Mouse (Mus musculus): ENCODE results near the gene Txnrd2.

Txnrd2 gene

DNA sequence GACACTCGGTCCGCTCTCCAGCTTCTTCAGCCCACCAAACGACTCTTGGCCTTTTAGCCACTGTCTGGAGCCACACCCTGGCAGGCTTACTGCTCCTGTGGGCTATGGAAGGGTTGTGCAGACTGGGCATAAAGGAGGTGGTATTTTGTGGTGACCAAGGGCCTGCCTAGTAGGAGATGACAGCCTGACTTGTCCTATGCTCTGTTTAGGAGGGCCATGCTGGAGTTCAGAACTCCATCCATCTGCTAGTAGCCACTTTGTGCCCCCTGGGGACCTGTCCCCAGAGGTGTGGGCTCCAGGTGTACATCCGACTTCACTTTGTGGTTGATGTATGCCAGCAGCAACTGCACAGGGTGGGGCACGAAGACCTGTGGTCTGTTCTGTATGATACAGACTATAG is 32.6 kb upstream of the Txnrd2 start:
- DNase-seq (ENCODE audit: low spot score in 2 of 2): peak in 1 of 2 experiments; percentile 30

- no peak for DNase-seq (ENCODE audit: low spot score in 2 of 2)
Measured at GRCm38 (mm10) chr16:18394056-18394455, 32.1 kb upstream of the Txnrd2 start.

- peak in 1 of 2 experiments; percentile 32 for DNase-seq (ENCODE audit: low spot score in 2 of 2)
Measured at GRCm38 (mm10) chr16:18394777-18395619, 31.2 kb upstream of the Txnrd2 start.

DNA sequence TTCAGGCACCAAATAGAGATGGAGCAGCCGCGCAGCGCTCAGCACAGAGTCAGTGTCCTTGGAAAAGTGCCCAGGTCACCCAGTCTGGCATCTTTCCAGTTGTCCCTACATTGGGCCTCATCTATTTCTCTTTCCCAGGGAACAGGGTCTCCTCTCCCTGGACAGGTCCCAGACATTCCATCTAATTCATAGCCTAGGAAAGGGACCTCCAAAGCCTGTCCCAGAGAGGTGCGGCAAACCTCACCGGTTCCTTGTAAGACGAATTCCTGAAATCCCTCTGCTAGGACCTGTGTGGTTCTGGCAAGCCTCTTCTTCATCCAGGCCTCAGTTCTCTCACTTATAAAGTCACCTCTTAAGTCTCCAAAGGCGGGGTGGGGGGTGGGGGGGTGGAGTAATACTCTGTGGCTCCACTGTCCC is 30.6 kb upstream of the Txnrd2 start:
- peak in 1 of 2 experiments; percentile 52 for DNase-seq (ENCODE audit: low spot score in 2 of 2)

GRCm38 (mm10) chr16:18396201-18396600 is 30.0 kb upstream of the Txnrd2 start:
- DNase-seq (ENCODE audit: low spot score in 2 of 2): peak in 1 of 2 experiments; percentile 64

GRCm38 (mm10) chr16:18396791-18397621 is 29.2 kb upstream of the Txnrd2 start:
- no peak for DNase-seq (ENCODE audit: low spot score in 2 of 2)

DNA sequence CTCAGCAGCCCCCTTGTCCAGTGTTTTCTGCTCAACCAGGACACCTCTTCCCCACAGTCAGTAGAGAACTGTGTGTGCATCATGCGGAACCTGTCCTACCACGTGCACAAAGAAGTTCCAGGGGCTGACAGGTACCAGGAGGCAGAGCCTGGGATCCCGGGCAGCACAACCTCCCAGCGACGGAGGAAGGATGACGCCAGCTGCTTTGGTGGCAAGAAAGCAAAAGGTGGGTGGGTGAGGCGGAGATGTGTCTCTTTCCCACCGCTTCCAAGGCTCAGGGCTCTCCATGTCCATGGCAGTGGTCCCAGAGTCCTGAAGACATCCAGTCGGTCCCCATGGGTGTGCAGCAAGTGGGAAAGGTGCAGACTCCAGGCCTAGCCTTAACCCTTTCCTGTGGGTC is 26.2 kb upstream of the Txnrd2 start:
- no peak for DNase-seq (ENCODE audit: low spot score in 2 of 2)

- peak; percentile 75 to 77 for DNase-seq (ENCODE audit: low spot score in 2 of 2)
Measured at GRCm38 (mm10) chr16:18400472-18401216, 25.5 kb upstream of the Txnrd2 start.

- DNase-seq (ENCODE audit: low spot score in 2 of 2): no peak
Measured at GRCm38 (mm10) chr16:18403285-18403684, 22.9 kb upstream of the Txnrd2 start.

- no peak for DNase-seq (ENCODE audit: low spot score in 2 of 2)
Measured at GRCm38 (mm10) chr16:18405091-18405854, 20.9 kb upstream of the Txnrd2 start.

DNA sequence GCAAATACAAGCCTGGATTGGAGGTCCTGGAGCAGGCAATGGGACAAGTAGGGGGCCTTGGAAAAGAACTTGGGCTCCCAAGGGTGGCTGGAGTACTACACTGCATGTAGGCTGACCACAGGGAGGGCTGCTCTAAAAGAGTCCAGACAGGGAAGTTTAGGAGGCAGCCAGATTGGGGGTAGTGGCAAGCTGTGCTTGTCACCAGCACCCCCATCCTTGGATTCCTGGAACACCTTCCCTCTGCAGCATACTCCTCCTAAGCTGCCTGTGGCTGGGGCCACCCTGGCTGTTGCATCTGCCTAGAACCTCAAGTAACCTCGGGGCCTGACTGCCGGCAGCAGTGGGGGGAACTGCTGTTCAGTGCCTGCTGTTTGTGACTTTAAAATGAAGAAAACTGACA is 20.3 kb upstream of the Txnrd2 start:
- DNase-seq (ENCODE audit: low spot score in 2 of 2): no peak

DNA sequence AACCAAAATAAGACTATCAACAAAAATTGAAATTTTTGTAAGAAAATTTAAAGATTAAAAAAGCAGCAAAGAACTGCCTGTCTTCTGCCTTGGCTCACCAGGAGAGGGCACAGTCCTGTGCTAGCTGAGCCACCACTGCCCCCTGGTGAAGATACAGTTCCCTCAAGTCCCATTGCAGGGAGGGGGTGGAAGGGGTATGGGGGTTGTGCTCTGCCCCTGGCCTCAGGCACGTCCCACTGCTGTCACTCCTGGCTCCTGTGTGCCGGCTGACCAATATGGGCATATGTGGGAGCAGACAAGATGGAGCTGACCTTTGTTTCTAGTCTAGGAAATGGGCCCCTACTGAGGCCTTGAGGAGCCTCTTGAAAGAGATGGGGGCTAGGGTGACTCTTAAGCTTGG is 19.9 kb upstream of the Txnrd2 start:
- peak in 1 of 2 experiments; percentile 77 for DNase-seq (ENCODE audit: low spot score in 2 of 2)

DNA sequence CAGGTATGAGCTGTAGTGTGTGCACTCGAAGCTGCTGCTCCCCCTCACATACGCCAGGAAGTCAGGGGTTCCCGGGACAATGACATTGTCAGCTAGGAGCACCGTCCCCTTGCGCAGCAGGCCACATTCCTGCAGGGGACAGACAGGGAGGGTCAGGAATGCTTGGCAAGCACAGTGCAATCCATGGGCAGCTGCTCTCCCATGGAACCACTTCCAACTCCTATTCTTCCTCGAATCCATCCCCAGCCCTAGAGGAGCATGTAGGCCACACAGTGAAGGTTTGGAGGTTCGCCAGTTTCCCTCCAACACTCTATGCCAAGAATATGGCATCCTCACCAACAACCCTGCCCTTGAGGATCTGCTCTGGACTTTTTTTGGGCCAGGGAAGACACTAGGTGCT is 18.3 kb upstream of the Txnrd2 start:
- no peak for DNase-seq (ENCODE audit: low spot score in 2 of 2)

- DNase-seq (ENCODE audit: low spot score in 2 of 2): no peak
Measured at GRCm38 (mm10) chr16:18409776-18410175, 16.4 kb upstream of the Txnrd2 start.

DNA sequence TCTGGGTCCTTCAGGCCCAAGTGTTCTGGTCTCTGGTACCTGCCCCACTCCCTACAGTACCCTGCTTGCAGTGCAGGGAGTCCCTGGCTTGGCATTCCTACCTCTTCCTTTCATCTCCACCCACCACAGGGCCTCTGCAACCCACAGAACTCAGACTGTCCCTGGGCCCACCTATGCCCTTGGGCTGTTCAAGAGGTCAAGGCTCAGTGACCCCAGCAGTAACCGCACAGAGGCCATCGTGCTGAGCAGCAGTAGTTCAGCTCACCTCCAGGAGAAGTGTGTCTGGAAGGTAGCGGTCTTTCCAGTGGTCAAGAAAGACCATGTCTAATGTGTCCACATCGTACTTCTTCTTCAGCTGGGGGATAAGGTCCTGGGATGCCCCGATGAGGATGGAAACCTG is 15.8 kb upstream of the Txnrd2 start:
- DNase-seq (ENCODE audit: low spot score in 2 of 2): no peak

GRCm38 (mm10) chr16:18411026-18411649 is 15.0 kb upstream of the Txnrd2 start:
- no peak for DNase-seq (ENCODE audit: low spot score in 2 of 2)

DNA sequence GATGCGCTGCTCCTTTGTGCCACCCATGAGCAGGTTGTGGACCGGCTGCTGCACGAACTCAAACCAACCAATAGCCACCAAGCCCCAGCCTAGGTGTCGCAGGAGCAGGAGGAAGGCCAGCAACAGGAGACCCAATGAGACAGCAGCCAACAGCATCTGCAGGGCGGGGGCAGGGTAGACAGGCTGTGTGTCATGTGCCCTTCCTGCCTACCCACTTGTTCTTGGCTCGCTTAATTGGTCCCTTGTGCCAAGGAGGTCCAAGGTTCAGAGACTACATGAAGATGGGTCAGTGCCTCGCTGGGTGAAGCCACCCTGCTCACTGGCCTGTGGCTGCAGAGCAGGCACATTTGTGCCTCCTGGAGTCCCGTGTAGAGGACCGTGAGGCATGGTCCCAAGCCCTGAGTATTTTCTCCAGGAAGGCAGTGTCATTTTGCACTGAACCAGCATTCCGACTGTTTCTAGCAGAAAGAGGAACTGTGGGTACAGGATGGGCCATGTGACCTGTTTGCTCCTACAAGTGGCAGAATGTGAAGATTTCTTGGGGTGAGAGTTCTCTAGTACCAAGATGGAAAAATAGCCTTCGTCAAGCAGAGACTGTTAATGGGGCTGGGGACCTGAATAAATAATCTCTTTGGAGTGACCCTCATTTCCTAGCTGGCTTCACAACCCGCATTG is 14.2 kb upstream of the Txnrd2 start:
- peak in 1 of 2 experiments; percentile 63 for DNase-seq (ENCODE audit: low spot score in 2 of 2)

DNA sequence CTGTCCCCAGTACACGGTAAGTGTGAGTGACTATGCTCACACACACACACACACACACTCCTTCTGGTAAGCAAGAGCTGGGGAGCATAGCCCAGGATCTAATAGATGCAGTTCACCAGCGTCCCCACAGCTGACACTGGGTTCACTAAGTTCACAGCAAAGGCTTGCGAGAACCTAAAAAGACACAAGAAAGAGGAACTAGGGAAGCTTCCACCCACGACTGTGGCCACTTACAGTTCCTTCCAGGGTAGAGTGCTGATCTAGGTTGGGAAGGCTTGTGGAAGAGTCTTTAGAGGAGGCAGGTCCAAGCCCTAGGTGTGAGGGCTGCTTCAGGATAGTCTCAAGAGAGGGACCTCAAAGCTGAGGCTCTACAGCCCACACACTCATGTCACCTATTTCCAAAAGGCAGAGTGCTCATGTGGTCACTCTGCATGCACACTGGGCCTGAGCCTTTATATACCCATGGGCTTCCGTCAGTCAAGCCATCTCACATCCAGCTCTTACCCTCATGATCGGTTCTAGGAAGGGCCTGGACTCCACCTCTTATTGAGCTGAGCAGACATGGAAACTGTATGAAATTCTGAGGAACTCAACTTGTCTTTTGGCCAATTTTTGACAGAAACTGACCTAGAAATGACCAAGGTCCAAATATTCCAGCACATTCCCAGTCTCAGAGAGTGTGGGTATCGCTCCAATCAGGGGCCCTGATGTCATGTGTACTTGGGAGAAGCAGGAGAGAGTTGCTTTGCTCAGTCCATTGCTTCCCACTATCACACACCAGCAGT is 13.0 kb upstream of the Txnrd2 start:
- DNase-seq (ENCODE audit: low spot score in 2 of 2): no peak

GRCm38 (mm10) chr16:18416094-18416761 is 10.0 kb upstream of the Txnrd2 start:
- no peak for DNase-seq (ENCODE audit: low spot score in 2 of 2)

Data from right cerebral cortex, postnatal 10 days (tissue).